Mouse (Mus musculus) forebrain, embryonic 10.5 days (tissue): ENCODE measurements at regions not wholly inside any gene's neighbourhood (a gene's known extent, or its start where the extent isn't known, plus 50 kb on each side); places are given as distances from the start of the nearest gene placed in this dataset.
"Not testable (repeated sequence)": the region's sequence is repeated elsewhere in the genome, so short reads cannot be mapped to it uniquely, and the experiment has no call there.

ENCODE experiments used
- DNase-seq: peaks from one replicate; pipeline ENCODE4 v3.0.0-alpha.2; 2017; ENCODE audit warnings: low spot score; ENCODE audit errors: extremely low spot score
- H3K27ac ChIP-seq: fragments of 300-500 bp; sonication (generic); 2 replicates; pipeline ENCODE4 v1.5.1; 2016; ENCODE audit warnings: mild to moderate bottlenecking
- H3K27me3 ChIP-seq: fragments of 300-500 bp; sonication (generic); 2 replicates; pipeline ENCODE4 v1.6.1; 2016; ENCODE audit warnings: mild to moderate bottlenecking; ENCODE audit not compliant: poor library complexity, severe bottlenecking
- H3K36me3 ChIP-seq: fragments of 300-500 bp; sonication (generic); replicated peaks from 2 replicates; pipeline ENCODE4 v1.6.1; 2016; ENCODE audit warnings: mild to moderate bottlenecking, moderate library complexity
- H3K4me1 ChIP-seq: fragments of 300-500 bp; sonication (generic); 2 replicates; pipeline ENCODE4 v1.6.1; 2016
- H3K4me3 ChIP-seq: fragments of 300-500 bp; sonication (generic); 2 replicates; pipeline ENCODE4 v1.5.1; 2016; ENCODE audit warnings: mild to moderate bottlenecking, moderate library complexity
- H3K9me3 ChIP-seq: fragments of 300-500 bp; sonication (generic); 2 replicates; pipeline ENCODE4 v1.6.1; 2016; ENCODE audit warnings: mild to moderate bottlenecking, moderate library complexity
- WGBS: fragments of 180-500 bp; shearing (Covaris S2); methylation state at CpG from one replicate; pipeline ENCODE4 v1.1.7; 2016; 5-methylcytosine and 5-hydroxymethylcytosine counted together

DNA sequence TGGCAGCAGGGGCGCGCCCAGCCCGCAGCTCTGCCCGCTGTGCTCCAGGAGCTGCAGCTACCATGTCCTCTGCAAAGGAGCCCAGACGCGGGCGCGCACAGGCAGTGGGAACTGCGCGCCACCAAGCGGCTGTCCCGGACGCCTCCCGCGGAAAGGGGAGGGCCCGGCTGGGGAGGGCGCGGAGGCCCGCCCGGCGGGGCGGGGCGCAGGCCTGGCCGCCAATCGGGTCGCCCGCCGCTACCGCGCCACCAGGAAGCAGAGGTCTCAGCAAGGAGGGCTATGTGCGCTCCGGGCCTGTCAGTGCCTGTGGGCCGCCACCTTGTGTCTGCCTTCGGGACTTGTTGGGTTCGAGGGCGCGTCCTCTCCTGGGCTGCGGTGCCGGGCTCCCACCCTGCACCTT is 367.0 kb upstream of the Ywhaq start:
- Histone ChIP-seq H3K9me3 (peaks cover 22% of the 10 kb centered on the region), H3K27ac (peak overlapping the region; percentile 48; the same call in 1 of the 2 replicates), H3K4me3 (peak overlapping the region; percentile 52)
- H3K4me1 ChIP-seq, H3K27me3 ChIP-seq, H3K36me3 ChIP-seq: not testable (repeated sequence)
- peak; percentile 47 for DNase-seq
- WGBS = 1% methylated on average over 30 of the region's 39 CpGs

DNA sequence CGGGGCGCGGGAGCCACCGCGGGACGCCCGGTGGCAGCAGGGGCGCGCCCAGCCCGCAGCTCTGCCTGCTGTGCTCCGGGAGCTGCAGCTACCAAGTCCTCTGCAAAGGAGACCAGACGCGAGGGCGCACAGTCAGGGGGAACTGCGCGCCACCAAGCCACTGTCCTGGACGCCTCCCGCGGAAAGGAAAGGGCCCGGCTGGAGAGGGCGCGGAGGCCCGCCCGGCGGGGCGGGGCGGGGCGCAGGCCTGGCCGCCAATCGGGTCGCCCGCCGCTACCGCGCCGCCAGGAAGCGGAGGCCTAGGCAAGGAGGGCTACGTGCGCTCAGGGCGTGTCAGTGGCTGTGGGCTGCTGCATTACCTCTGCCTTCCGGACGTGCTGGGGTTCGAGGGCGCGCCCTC is 361.3 kb upstream of the Ywhaq start:
- Histone ChIP-seq H3K4me3 (peak overlapping the region; percentile 38), H3K9me3 (peaks cover 18% of the 10 kb centered on the region)
- H3K4me1 ChIP-seq, DNase-seq, H3K27me3 ChIP-seq, H3K36me3 ChIP-seq, H3K27ac ChIP-seq: not testable (repeated sequence)
- 7% methylated on average over 42 of the region's 45 CpGs for WGBS

DNA sequence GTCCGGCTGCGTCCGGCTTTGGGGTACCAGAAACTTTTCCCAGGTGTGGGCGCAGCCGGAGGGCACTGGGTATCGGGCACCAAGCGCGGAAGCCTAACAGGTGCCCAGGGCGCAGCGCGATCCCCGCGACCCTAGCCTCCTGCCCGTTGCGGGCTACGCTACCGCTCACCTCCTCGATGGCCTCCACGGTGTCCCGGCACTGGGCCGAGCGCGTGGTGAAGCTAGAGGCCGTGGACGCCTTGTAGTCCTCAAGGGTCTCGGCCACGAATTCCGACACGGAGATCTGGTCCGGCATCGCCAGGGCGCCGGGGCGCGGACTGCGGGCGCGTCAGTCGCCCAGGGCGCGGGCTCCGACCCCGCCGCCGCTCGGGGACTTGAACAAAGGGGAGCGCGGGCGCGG is 360.9 kb upstream of the Ywhaq start:
- DNase-seq, H3K27me3 ChIP-seq, H3K4me1 ChIP-seq, H3K27ac ChIP-seq, H3K36me3 ChIP-seq: not testable (repeated sequence)
- WGBS = 25% methylated on average over 49 of the region's 50 CpGs
- H3K4me3 ChIP-seq = peak overlapping the region; percentile 38
- H3K9me3 ChIP-seq = peaks cover 15% of the 10 kb centered on the region

DNA sequence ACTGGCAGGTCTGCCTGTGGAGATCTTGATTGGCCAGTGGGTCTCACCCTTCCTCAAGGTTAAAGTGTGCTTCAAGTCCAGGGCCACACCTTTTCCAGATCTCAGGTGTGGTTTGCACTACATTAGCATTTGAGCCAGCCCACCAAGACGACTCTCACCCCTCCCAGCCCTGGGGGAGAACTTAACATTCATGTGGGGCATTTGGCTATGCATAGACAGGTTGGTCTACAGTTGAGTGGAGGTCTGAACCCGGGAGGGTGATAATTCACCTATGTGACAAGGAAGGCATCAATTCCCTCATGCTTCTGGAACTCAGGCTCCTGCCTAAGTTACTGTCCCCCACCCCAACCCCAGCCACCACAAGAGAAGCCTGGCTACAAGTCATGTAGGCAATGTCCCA is 350.3 kb upstream of the Ywhaq start:
- not testable (repeated sequence) for H3K27ac ChIP-seq, H3K4me3 ChIP-seq, DNase-seq, H3K36me3 ChIP-seq, H3K27me3 ChIP-seq, H3K4me1 ChIP-seq, H3K9me3 ChIP-seq
- 89% methylated on average over 2 of the region's 2 CpGs for WGBS
